Mouse (Mus musculus) T-helper 1 cell (primary cell): ENCODE measurements around the gene Map3k9.

Source experiments
- in situ Hi-C: fragments of 300-600 bp; cut with MboI, MseI; formaldehyde crosslinking; loops from one replicate; pipeline ENCODE4 v1.15.1; 2025; ENCODE audit warnings: high pct_unique_total_duplicates

The Map3k9 gene

DNA sequence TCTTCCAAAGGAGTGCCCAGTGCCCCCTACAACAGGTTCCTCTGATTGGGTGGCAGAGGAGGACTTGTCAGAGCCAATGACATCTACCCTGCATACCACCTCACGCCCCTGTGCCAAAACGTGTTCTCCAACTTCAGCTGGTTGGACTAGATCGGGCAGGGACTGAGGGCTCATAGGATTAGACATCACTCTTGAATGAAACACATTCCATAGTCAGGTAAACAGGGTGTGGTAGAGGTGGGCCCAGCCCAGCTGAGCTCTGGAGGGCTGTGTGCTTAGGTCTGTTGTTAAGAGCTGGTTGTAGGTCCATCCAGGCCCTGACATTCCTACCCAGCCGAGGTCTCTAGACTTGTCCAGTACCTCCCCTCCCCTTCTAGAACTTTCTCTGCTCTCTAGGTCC, 68.4 kb downstream of the Map3k9 start:
- in situ Hi-C loops, result loop anchor here (5.0 kb wide), 1 partner anchor 95 kb away; no protein-coding TSS in a partner anchor

DNA sequence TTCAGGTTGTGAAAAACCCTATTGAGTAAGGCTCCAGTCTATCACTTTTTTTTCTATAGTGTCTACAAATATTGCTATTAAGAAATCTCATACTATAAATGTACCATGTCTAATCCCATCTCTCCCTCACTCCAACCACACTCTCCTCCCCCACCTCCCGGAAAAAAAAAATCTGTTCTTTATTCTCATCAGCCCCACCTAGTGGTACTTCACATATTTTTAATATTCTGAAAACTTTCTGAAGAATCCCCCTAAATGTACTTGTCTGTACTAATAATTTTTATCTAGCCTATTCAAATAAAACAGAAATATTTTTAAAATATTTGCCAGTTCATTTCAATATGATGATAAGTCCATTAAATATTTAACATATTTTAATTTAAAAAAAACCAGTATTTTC, 78.1 kb downstream of the Map3k9 start:
- in situ Hi-C loops, result no loop called here

DNA sequence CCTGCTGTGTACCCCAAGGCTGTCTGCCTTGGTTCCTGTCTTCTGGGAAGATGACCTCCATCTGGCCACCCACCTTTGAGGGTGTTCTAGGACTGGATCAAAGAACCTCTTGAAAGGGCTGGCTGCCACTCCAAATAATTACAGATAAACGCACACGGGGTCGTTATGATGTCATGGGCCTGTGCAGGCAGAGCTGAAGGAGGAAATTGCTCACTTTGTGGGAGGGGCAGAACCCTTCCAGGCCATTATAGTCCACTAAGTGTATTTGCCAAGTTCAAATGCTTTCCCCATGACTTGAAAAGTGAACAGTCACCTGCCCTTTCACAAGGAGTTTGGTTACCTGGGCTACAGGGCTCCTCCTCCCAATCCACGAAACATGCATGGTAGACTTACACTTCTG, 83.0 kb downstream of the Map3k9 start:
- in situ Hi-C loops, result no loop called here

DNA sequence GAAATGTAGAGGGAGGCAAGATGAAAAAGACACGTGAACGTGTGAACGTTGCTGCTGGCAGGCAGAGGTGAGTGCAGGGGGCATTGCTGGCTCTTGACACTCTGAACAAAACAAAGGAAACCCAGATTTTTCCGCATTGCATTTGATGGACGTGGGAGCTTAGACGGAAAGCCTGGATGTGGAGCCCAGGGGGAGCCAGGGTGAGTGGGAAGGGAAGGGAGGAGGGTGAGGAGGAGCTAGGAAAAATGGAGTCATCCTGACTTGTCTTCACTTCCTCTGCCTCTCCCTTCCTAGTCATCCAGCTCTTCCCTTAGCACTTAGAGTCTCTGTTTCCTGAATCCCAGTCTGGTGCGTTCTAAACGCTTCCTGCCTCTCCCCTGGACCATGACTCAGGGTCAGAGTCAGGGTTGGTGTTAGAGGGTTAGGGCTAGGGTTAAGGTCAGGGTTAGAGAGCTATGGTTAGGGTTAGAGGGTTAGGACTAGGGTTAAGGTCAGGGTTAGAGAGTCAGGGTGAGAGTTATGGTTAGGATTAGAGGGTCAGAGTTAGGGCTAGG, 89.7 kb downstream of the Map3k9 start:
- in situ Hi-C loops, result no loop called here

DNA sequence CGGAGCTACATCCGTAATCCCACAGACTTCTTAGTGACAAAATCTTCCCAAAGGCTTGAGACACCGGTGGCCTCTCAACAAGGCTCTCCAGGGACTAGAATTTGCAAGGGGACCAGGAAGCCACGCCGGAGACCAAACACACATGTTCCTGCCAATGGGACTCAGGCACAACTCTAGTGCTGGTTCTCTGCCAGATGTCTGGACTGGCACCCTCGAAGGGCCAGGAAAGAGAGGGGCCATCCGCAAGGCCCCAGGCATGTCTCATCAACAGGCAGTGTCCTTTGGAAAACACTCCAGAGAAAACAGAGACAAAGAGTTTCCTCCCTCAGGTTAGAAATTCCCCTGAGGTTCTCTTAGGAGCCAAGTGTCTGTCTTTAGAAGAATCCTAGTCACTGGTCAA, 90.2 kb downstream of the Map3k9 start:
- in situ Hi-C loops, result no loop called here

DNA sequence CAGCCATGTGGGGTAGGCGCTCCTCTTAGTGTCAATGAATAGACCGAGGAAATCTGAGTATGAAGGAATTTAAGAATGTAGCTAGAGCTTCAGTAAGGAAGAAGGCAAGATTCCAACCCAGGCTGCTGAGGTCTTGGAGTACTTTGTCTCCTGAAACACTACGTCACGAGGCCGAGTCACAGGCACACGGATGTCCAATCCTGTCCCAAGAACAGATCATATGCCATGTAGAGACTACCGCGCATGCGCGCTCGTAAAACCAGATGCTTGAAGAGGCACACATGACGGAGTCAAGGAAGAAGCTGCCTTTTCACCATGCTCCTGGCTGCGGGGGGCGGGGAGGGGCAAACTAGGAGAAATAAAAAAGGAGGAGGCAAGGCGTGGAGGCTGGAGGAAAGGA, 90.9 kb downstream of the Map3k9 start:
- in situ Hi-C loops, result no loop called here

DNA sequence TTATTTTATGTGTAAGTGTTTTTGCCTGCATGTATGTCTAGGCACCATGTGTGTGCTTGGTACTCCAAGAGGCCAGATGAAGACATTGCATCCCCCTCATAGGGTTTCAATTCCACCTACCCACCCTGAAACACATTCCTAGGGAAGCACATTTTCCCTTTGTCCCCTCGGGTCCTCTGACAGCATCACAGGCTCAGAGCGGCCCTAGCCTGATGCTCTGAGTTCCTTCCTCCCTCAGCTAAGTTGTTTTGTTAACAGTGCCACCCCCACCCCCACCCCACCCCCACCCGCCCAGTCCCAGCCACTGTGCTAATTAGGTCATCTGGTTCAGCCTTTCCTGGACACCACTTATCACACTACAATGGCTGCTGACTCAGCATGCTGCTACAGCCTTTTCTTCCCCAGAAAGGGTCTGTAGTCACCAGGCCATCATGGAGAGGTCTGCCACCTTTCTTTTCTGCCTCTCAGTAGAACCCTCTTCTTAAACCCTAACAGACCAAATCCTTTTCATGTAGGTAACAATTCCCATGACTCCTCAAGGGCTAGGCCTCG, 91.4 kb downstream of the Map3k9 start:
- in situ Hi-C loops, result no loop called here

DNA sequence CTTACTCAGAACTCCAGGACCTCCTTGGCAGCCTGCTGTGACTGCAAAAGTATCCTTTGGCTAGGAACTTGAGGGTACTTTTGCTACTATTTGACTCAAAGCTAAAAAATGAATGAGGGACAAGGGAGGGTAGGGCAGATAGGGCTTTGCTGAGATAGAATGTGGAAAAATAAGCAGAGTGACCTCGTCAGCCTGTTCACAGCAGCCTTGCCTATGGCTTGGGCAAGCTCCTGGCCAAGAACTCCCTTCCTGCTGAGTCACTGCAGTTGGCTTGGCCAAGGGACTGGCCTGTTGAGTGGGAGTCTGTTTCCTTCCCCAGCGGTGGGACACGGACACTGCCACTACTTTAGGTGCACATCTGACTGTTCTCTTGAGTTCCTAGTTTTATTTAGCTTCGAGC, 92.4 kb downstream of the Map3k9 start:
- in situ Hi-C loops, result no loop called here

DNA sequence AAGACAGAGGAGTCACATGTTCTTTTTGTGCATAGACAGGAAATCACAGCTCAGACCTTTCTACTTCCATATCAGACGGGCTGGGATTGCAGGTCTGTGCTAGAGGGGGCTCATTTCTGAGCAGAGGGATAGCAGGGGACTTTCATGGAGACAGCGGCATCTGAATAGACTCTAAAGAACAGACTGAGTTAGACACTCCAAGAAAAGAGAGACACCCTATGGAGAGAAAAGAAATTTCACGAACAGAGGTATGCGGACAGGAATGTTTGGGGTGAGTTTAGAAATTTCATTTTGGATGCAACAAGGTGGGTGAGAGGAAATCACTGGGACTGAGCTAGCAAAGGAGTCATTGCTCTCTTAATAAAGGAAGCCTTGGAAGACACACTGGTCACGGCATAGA, 93.1 kb downstream of the Map3k9 start:
- in situ Hi-C loops, result no loop called here

DNA sequence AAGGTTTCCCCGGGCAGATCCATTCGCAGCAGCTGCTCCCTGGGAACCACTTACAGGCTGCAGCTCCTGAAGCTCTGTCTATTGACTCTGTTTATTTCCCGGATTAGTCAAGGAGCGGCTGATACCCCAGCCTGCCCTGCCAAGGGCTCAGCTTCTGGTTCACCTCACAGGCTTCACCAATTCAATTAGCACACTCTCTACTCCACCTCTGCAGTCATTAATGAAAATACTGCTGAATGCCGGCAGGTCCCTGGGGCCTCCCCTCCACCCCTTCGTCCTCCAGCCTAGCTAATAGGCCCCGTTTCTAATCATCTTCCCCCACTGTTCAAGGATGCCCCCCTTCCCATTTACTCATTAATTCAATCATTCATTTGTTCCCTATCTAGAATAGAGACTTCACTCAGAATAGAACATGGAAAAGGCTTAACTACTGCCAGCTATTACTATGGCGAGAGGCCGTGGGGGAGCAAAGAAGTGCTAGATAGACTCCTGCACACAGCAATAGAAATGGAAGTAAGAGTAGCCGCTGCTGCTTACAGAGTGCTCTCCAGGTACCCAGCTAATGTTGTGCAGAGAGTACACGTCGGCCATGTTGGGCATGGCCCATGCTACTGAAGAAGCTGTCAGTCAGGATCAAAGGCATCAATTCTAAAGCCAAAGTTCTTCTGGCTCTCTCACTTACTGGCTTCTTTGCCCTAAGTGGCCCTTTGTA, 94.4 kb downstream of the Map3k9 start:
- in situ Hi-C loops, result no loop called here

DNA sequence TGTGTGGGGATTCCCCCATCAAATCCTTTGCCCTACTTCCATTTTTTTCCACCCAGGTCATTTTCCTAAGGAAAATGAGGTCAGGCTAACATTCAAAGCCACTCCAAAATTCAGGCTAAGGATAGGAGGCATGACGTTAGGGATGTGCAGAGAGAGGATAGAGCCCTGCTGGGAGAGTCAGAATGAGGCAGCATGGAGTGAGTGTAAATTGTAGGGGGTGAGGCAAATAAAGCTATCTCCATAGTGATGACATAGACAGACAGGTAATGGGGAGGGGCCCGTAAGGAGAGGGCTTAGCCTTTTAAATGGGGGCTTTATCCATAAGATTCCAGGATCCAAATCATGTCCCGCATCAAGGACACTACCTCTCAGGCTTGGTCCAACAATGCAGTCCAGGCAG, 95.0 kb downstream of the Map3k9 start:
- in situ Hi-C loops, result no loop called here

DNA sequence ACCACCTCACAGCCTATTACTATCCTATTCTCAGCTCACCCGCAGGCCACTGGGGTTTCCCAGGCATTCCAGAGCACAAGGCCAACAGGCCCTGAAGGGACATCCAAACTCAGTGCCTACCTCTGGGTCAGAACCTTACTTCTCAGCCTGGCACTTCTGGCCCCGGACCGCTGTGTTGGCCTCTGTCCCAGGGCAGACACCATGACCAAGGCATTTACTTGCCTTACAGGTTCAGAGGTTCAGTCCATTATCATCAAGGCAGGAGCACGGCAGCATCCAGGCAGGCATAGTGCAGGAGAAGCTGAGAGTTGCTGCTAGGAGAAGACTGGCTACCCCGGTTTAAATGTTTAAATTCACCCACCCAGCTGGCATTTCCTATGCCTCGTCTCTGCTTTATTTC, 96.9 kb downstream of the Map3k9 start:
- in situ Hi-C loops, result no loop called here

DNA sequence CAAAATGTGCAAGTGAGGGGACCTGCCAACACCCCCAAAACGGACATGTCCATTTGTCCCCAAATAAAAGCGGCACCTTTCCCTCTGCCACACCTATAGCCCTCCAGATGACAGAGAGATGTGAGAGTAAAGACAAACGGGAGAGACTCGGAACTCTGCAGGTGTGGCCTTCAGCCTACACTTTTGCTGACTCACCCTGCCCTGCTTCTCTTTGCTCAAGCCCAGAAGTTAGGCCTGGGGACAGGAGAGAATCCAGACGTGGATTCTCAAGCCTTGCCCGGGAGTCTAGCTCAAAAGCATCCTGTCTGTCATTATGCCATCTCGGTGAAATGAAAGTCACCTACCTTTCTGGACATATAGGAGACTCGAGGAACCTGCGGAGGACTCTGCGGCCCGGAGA, 97.6 kb downstream of the Map3k9 start:
- in situ Hi-C loops, result no loop called here

DNA sequence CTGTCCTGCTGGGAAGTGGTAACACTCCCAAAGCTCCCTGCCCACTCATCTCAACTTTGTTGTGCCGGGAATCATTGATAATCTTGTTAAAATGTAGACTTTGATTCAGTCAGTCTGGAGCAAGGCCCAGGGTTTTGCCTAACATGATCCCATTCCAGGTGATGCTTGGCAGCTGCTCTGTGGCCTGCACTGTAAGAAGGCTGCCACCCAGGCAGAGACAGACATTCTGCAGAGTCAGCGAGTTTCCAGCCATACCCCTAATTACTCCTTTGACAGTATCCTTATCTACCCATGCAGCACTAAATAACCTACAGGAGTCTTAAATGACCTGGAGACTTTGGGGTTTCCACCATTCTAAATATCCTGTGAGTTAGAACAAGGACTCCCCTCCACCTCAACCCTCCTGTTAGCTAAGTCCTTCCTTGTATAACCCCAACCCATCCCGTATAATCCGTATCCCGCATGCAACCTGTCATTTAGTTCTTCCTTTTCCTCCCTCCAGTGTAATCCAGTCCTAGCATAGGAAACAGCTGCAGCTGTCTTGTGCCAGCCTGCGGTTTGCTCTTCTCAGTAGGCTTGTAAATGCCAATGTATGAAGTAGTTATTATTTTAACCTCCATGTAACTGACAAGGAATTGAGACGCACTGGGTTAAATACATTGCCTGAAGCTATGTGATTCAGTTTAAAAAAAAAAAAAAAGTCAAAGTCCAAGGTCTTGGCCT, 101.0 kb downstream of the Map3k9 start:
- in situ Hi-C loops, result no loop called here

DNA sequence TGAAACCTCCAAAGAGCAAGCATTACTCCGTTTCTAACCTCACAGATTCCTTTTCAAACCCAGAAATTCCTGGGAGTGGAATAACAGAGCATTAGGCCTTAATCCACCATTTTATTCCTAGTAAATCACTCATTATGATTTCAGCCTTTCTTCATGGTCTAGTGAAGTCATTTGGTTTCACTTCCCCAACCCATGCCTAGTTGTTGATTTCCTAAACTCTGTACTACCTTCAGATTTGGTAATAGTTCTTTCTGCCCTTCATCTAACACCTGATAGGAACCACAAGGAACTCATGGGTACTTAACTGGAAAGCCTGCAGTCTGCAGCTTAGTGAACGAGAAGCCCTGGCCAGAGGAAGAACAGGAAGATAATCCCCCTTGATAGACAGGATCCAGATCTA, 105.4 kb downstream of the Map3k9 start:
- in situ Hi-C loops, result no loop called here
